Mouse (Mus musculus) kidney, embryonic 15.5 days (tissue): Measurements from ENCODE around the gene Zfp119a. TPM values are rescaled to one million over a fixed set of nuclear protein-coding genes. Genes with fewer than 3 reads are reported as not detected.

ENCODE experiments used
- ATAC-seq: fragments of 200-750 bp; cut with Nextera tagmentation; replicated peaks from 2 replicates; pipeline ENCODE4 v1.8.0; 2017; ENCODE audit warnings: moderate TSS enrichment; ENCODE audit not compliant: low FRiP score
- H3K27ac ChIP-seq: fragments of 300-500 bp; sonication (generic); 2 replicates; pipeline ENCODE4 v1.5.1; 2015; ENCODE audit warnings: mild to moderate bottlenecking, inconsistent platforms
- H3K27me3 ChIP-seq: fragments of 300-500 bp; sonication (generic); 2 replicates; pipeline ENCODE4 v1.6.1; 2015; ENCODE audit warnings: inconsistent platforms
- H3K36me3 ChIP-seq: fragments of 300-500 bp; sonication (generic); 2 replicates; pipeline ENCODE4 v1.6.1; 2015; ENCODE audit warnings: inconsistent platforms
- H3K4me1 ChIP-seq: fragments of 300-500 bp; sonication (generic); 2 replicates; pipeline ENCODE4 v1.6.1; 2015; ENCODE audit warnings: inconsistent platforms
- H3K4me2 ChIP-seq: fragments of 300-500 bp; sonication (generic); 2 replicates; pipeline ENCODE4 v1.6.1; 2015; ENCODE audit warnings: moderate library complexity, mild to moderate bottlenecking, inconsistent platforms
- H3K4me3 ChIP-seq: fragments of 300-500 bp; sonication (generic); replicated peaks from 2 replicates; pipeline ENCODE4 v1.5.1; 2015; ENCODE audit warnings: mild to moderate bottlenecking, inconsistent platforms
- H3K9ac ChIP-seq: fragments of 300-500 bp; sonication (generic); 2 replicates; pipeline ENCODE4 v1.6.1; 2015; ENCODE audit warnings: mild to moderate bottlenecking, inconsistent platforms
- H3K9me3 ChIP-seq: fragments of 300-500 bp; sonication (generic); replicated peaks from 2 replicates; pipeline ENCODE4 v1.6.1; 2016; ENCODE audit warnings: inconsistent platforms
- WGBS: fragments of 180-500 bp; shearing (Covaris S2); methylation state at CpG from one replicate; pipeline ENCODE4 v1.1.7; 2015; ENCODE audit warnings: mixed read lengths; 5-methylcytosine and 5-hydroxymethylcytosine counted together
- polyA plus RNA-seq: library from polyadenylated mRNA; unstranded; fragments of >200 nt; fragmentation: Nextera tagmentation; extraction: Ambion mirVana; gene quantifications from 2 replicates; pipeline ENCODE4 v1.2.1, GENCODE M21; 2015

The Zfp119a gene
- polyA plus RNA-seq, 1 experiment from 2014 or later: 9.1 TPM

- Histone ChIP-seq H3K4me2 (no peak overlapping the region), H3K9ac (no peak overlapping the region), H3K27ac (no peak overlapping the region), H3K36me3 (no peaks in the 10 kb centered on the region), H3K27me3 (no peaks in the 10 kb centered on the region), H3K4me1 (no peaks in the 10 kb centered on the region), H3K9me3 (no peaks in the 10 kb centered on the region), H3K4me3 (no peak overlapping the region)
- no peak for ATAC-seq
- 88% methylated on average over 4 of the region's 4 CpGs for WGBS
Measured at GRCm38 (mm10) chr17:55816853-55817252, 61.9 kb downstream of the Zfp119a start.

Other genes starting within 250 kb of the Zfp119a start
- 9.9 and 10.1 TPM in 2 replicates for gene Pot1b, start 166.3 kb downstream of the Zfp119a start, polyA plus RNA-seq
- 0.44 and 0.55 TPM in 2 replicates for gene Adgre4, start 128.9 kb downstream of the Zfp119a start, polyA plus RNA-seq
- gene Zfp959, start 13.2 kb upstream of the Zfp119a start, polyA plus RNA-seq: 16.0 and 16.8 TPM in 2 replicates
- gene Zfp119b, start 70.6 kb upstream of the Zfp119a start, polyA plus RNA-seq: 5.5 and 5.7 TPM in 2 replicates
- gene Ebi3, start 73.7 kb upstream of the Zfp119a start, polyA plus RNA-seq: 1.8 and 2.4 TPM in 2 replicates
- gene Yju2, start 80.2 kb upstream of the Zfp119a start, polyA plus RNA-seq: 27.4 and 27.5 TPM in 2 replicates
- gene Shd, start 91.5 kb upstream of the Zfp119a start, polyA plus RNA-seq: 28.8 and 30.1 TPM in 2 replicates
- gene Fsd1, start 107.6 kb upstream of the Zfp119a start, polyA plus RNA-seq: 19.7 and 21.7 TPM in 2 replicates
- 14.5 and 15.5 TPM in 2 replicates for gene Stap2, start 126.7 kb upstream of the Zfp119a start, polyA plus RNA-seq
- gene Mpnd, start 126.8 kb upstream of the Zfp119a start, polyA plus RNA-seq: 97.4 and 103 TPM in 2 replicates
- gene Sh3gl1, start 157.7 kb upstream of the Zfp119a start, polyA plus RNA-seq: 168 and 175 TPM in 2 replicates
- 26.9 and 30.8 TPM in 2 replicates for gene Chaf1a, start 161.5 kb upstream of the Zfp119a start, polyA plus RNA-seq
- 42.2 and 45.6 TPM in 2 replicates for gene Ubxn6, start 196.1 kb upstream of the Zfp119a start, polyA plus RNA-seq
- 123 and 141 TPM in 2 replicates for gene Hdgfl2, start 200.7 kb upstream of the Zfp119a start, polyA plus RNA-seq
- 0.08 and 0.12 TPM in 2 replicates for gene Plin4, start 230.9 kb upstream of the Zfp119a start, polyA plus RNA-seq
- gene Plin5, start 238.7 kb upstream of the Zfp119a start, polyA plus RNA-seq: 1.5 and 1.9 TPM in 2 replicates
- gene Lrg1, start 243.1 kb upstream of the Zfp119a start, polyA plus RNA-seq: 0.39 and 0.53 TPM in 2 replicates